ENCODE assay signal across 11 mouse cellular contexts in genomic region chr6:88787496-88787895, GRCm38 (mm10). TPM values are rescaled to one million over a fixed set of nuclear protein-coding genes. Genes with fewer than 3 reads are reported as not detected.
DNase-seq lines count a peak whose midpoint lies in the region; ATAC-seq and TF ChIP-seq lines count a peak whose summit lies in the region.
"Had no signal": no experiment of that assay in that cellular context is flagged by ENCODE, and none has a peak within 500 bp of the region (broad histone marks: within the 10 kb centered on the region; RNA-seq: fewer than 3 reads in every experiment).

No protein-coding gene starts in this region.

- peak; percentile 62 for DNase-seq in kidney, adult 2 months
- DNase-seq in kidney, adult 11 months: no peak
- DNase-seq in cerebellum, adult 2 months: peak; percentile 66 to 67
- DNase-seq in forebrain, embryonic 14.5 days (ENCODE audit: low spot score): peak; percentile 25
- peak; percentile 58 to 78 for DNase-seq in lung, postnatal 4 days
- no peak for DNase-seq in urinary bladder, postnatal 4 days (ENCODE audit: low spot score in 2 of 2)
- DNase-seq in limb, embryonic 10.5 days (ENCODE audit: low spot score): no peak
- no peak for DNase-seq in right cerebral cortex, postnatal 4 days

- H3K36me3 ChIP-seq in kidney, adult 2 months (ENCODE audit: control insufficient read depth, insufficient read depth, low read length): no peaks in the 10 kb centered on the region
- H3K36me3 ChIP-seq in forebrain, embryonic 14.5 days (ENCODE audit: control insufficient read depth, insufficient read depth, low read length): no peaks in the 10 kb centered on the region
- H3K36me3 ChIP-seq in limb, embryonic 10.5 days: no peaks in the 10 kb centered on the region
- H3K36me3 ChIP-seq: embryonic facial prominence, embryonic 12.5 days; limb, embryonic 13.5 days had no signal

- peaks cover 12% of the 10 kb centered on the region; the same call in 1 of the 2 replicates for H3K4me1 ChIP-seq in kidney, adult 2 months (ENCODE audit: control insufficient read depth, insufficient read depth, low read length)
- H3K4me1 ChIP-seq in cerebellum, adult 2 months (ENCODE audit: control insufficient read depth, insufficient read depth, low read length): peaks cover 65% of the 10 kb centered on the region
- H3K4me1 ChIP-seq in forebrain, embryonic 14.5 days (ENCODE audit: control insufficient read depth, insufficient read depth, low read length): peaks cover 30% of the 10 kb centered on the region
- peaks cover 57% of the 10 kb centered on the region for H3K4me1 ChIP-seq in limb, embryonic 10.5 days

- H3K4me2 ChIP-seq in forebrain, embryonic 14.5 days (ENCODE audit: low read length): no peak overlapping the region
- H3K4me2 ChIP-seq: embryonic facial prominence, embryonic 12.5 days; limb, embryonic 13.5 days had no signal

- ATAC-seq in forebrain, embryonic 14.5 days: no peak
- ATAC-seq: Patski had no signal

- H3K27me3 ChIP-seq in kidney, adult 2 months (replicated peaks; ENCODE audit: control insufficient read depth, insufficient read depth, low read length): no peaks in the 10 kb centered on the region
- H3K27me3 ChIP-seq in cerebellum, adult 2 months (ENCODE audit: control insufficient read depth, insufficient read depth, low read length): no peaks in the 10 kb centered on the region
- no peaks in the 10 kb centered on the region for H3K27me3 ChIP-seq in forebrain, embryonic 14.5 days (replicated peaks; ENCODE audit: control insufficient read depth, insufficient read depth, low read length)
- H3K27me3 ChIP-seq in limb, embryonic 10.5 days (ENCODE audit: low read depth, poor library complexity, severe bottlenecking): no peaks in the 10 kb centered on the region; the same call in 1 of the 2 replicates
- H3K27me3 ChIP-seq: embryonic facial prominence, embryonic 12.5 days; limb, embryonic 13.5 days; Patski had no signal

- WGBS in kidney, adult 2 months: 47% methylated on average over 14 of the region's 14 CpGs
- WGBS in cerebellum, adult 2 months: 11% methylated on average over 14 of the region's 14 CpGs
- WGBS in forebrain, embryonic 14.5 days: 69% methylated on average over 14 of the region's 14 CpGs
- 73% methylated on average over 14 of the region's 14 CpGs for WGBS in limb, embryonic 10.5 days

- no peak for TF ChIP-seq CTCF in kidney, adult 2 months (conservative IDR thresholded peaks at IDR 0.05; ENCODE audit: insufficient read depth, insufficient read length, low read depth, low read length)
- no peak for TF ChIP-seq CTCF in cerebellum, adult 2 months (IDR thresholded peaks at IDR 0.05; ENCODE audit: borderline replicate concordance, insufficient read depth, low read depth, low read length)

- H3K9me3 ChIP-seq in forebrain, embryonic 14.5 days (replicated peaks; ENCODE audit: control insufficient read depth, low read length): no peaks in the 10 kb centered on the region
- H3K9me3 ChIP-seq in limb, embryonic 10.5 days (replicated peaks): no peaks in the 10 kb centered on the region
- H3K9me3 ChIP-seq: embryonic facial prominence, embryonic 12.5 days; limb, embryonic 13.5 days had no signal

- no peak for TF ChIP-seq POLR2A in kidney, adult 2 months (IDR thresholded peaks at IDR 0.05; ENCODE audit: low read depth, low read length)
- no peak for TF ChIP-seq POLR2A in cerebellum, adult 2 months (IDR thresholded peaks at IDR 0.05; ENCODE audit: borderline replicate concordance, insufficient read depth, low read length)

- H3K4me3 ChIP-seq in kidney, adult 2 months (ENCODE audit: insufficient read depth, low read depth, low read length): no peak overlapping the region
- no peak overlapping the region for H3K4me3 ChIP-seq in cerebellum, adult 2 months (replicated peaks; ENCODE audit: insufficient read depth, low read depth, low read length)
- H3K4me3 ChIP-seq in forebrain, embryonic 14.5 days (ENCODE audit: low read depth, low read length): no peak overlapping the region
- H3K4me3 ChIP-seq in limb, embryonic 10.5 days: no peak overlapping the region
- H3K4me3 ChIP-seq: embryonic facial prominence, embryonic 12.5 days; limb, embryonic 13.5 days had no signal

- peak overlapping the region; percentile 25; the same call in 1 of the 2 replicates for H3K27ac ChIP-seq in kidney, adult 2 months (ENCODE audit: insufficient read depth, low read depth, low read length)
- H3K27ac ChIP-seq in cerebellum, adult 2 months (ENCODE audit: insufficient read depth, low read length): peak overlapping the region; percentile 94
- peak overlapping the region; percentile 29; the same call in 1 of the 2 replicates for H3K27ac ChIP-seq in forebrain, embryonic 14.5 days (ENCODE audit: low read depth, low read length)
- no peak overlapping the region for H3K27ac ChIP-seq in limb, embryonic 10.5 days
- H3K27ac ChIP-seq: embryonic facial prominence, embryonic 12.5 days; limb, embryonic 13.5 days had no signal

- H3K9ac ChIP-seq in forebrain, embryonic 14.5 days (ENCODE audit: low read length): no peak overlapping the region
- H3K9ac ChIP-seq: embryonic facial prominence, embryonic 12.5 days; limb, embryonic 13.5 days had no signal

RNA-seq across cellular contexts. Expression of gene Abtb1, which starts 54.3 kb away (rescaled TPM):
- polyA plus RNA-seq in kidney, adult 2 months (2012; rRNA removed): 52.8 and 67.8 TPM in 2 replicates
- polyA plus RNA-seq in cerebellum, adult 2 months (2012; rRNA removed): 116 TPM in 2 replicates
- 31.4 and 35.7 TPM in 2 replicates for polyA plus RNA-seq in forebrain, embryonic 14.5 days (2014; fragmentation: Nextera tagmentation; extraction: Ambion mirVana)
- polyA plus RNA-seq in limb, embryonic 10.5 days (2016; fragmentation: Nextera tagmentation; extraction: Ambion mirVana): 22.9 and 25.3 TPM in 2 replicates

Comparison
In these comparisons a context has a peak if more than half of its experiments do, and no peak if none do; other contexts are left out.
1. DNase-seq: peak in kidney, adult 2 months (single experiment), cerebellum, adult 2 months (2 of 2), forebrain, embryonic 14.5 days (single experiment) and lung, postnatal 4 days (2 of 2); none in kidney, adult 11 months (single experiment), urinary bladder, postnatal 4 days (0 of 2), limb, embryonic 10.5 days (single experiment) and right cerebral cortex, postnatal 4 days (single experiment).